Mouse (Mus musculus) lung, postnatal 0 days (tissue): ENCODE results near the gene Tm7sf2. TPM values are rescaled to one million over a fixed set of nuclear protein-coding genes. Genes with fewer than 3 reads are reported as not detected.

Experiments used
- ATAC-seq: fragments of 200-750 bp; cut with Nextera tagmentation; 2 replicates; pipeline ENCODE4 v1.8.0; 2017; ENCODE audit warnings: moderate library complexity
- DNase-seq: peaks from one replicate; pipeline ENCODE4 v3.0.0-alpha.2; 2016; ENCODE audit warnings: low spot score
- H3K27ac ChIP-seq: fragments of 300-500 bp; sonication (generic); 2 replicates; pipeline ENCODE4 v1.5.1; 2014; ENCODE audit warnings: antibody characterized with exemption, mild to moderate bottlenecking, low read length, mixed read lengths
- H3K27me3 ChIP-seq: fragments of 300-500 bp; sonication (generic); replicated peaks from 2 replicates; pipeline ENCODE4 v1.6.1; 2014; ENCODE audit warnings: low read length, mixed read lengths; ENCODE audit not compliant: insufficient read depth
- H3K36me3 ChIP-seq: fragments of 300-500 bp; sonication (generic); 2 replicates; pipeline ENCODE4 v1.6.1; 2014; ENCODE audit warnings: low read length, mixed read lengths; ENCODE audit not compliant: insufficient read depth
- H3K4me1 ChIP-seq: fragments of 300-500 bp; sonication (generic); 2 replicates; pipeline ENCODE4 v1.6.1; 2014; ENCODE audit warnings: antibody characterized with exemption, low read depth, low read length, mixed read lengths; ENCODE audit not compliant: insufficient read depth
- H3K4me2 ChIP-seq: fragments of 300-500 bp; sonication (generic); replicated peaks from 2 replicates; pipeline ENCODE4 v1.6.1; 2014; ENCODE audit warnings: low read depth, mild to moderate bottlenecking, low read length, moderate library complexity, mixed read lengths
- H3K4me3 ChIP-seq: fragments of 300-500 bp; sonication (generic); 2 replicates; pipeline ENCODE4 v1.5.1; 2014; ENCODE audit warnings: low read depth, low read length
- H3K9ac ChIP-seq: fragments of 300-500 bp; sonication (generic); replicated peaks from 2 replicates; pipeline ENCODE4 v1.6.1; 2014; ENCODE audit warnings: low read depth, mild to moderate bottlenecking
- H3K9me3 ChIP-seq: fragments of 300-500 bp; sonication (generic); 2 replicates; pipeline ENCODE4 v1.6.1; 2016; ENCODE audit warnings: low read length, mixed read lengths
- CTCF ChIP-seq: IDR thresholded peaks from 2 replicates; pipeline ENCODE4 v1.5.1; 2016; ENCODE audit warnings: antibody characterized with exemption, mild to moderate bottlenecking
- EP300 ChIP-seq: IDR thresholded peaks from 2 replicates; pipeline ENCODE4 v1.6.1; 2016; ENCODE audit warnings: antibody characterized with exemption, mild to moderate bottlenecking, control low read depth
- WGBS: fragments of 180-500 bp; shearing (Covaris S2); extraction: QIAGEN DNeasy Blood & Tissue Kit; methylation state at CpG from one replicate; pipeline ENCODE4 v1.1.7; 2014; 5-methylcytosine and 5-hydroxymethylcytosine counted together
- polyA plus RNA-seq: library from polyadenylated mRNA; unstranded; fragments of >200 nt; fragmentation: Nextera tagmentation; extraction: Ambion mirVana; gene quantifications from 2 replicates; pipeline ENCODE4 v1.2.1, GENCODE M21; 2015

The Tm7sf2 gene
- polyA plus RNA-seq, 1 experiment from 2014 or later, result 9.5 TPM

- no peak for TF ChIP-seq CTCF
- no peak for TF ChIP-seq EP300
- Histone ChIP-seq H3K4me1 (no peaks in the 10 kb centered on the region), H3K9me3 (no peaks in the 10 kb centered on the region), H3K4me2 (no peak overlapping the region), H3K27ac (no peak overlapping the region), H3K4me3 (no peak overlapping the region), H3K27me3 (no peaks in the 10 kb centered on the region), H3K9ac (no peak overlapping the region), H3K36me3 (no peaks in the 10 kb centered on the region)
- DNase-seq (no peak), ATAC-seq (no peak)
Measured at GRCm38 (mm10) chr19:6040002-6040401, 28.2 kb downstream of the Tm7sf2 start.

GRCm38 (mm10) chr19:6038326-6038725 lies 29.8 kb downstream of the Tm7sf2 start:
- no peak for TF ChIP-seq EP300
- no peak for TF ChIP-seq CTCF
- Histone ChIP-seq H3K4me3 (no peak overlapping the region), H3K27me3 (no peaks in the 10 kb centered on the region), H3K27ac (no peak overlapping the region), H3K4me1 (no peaks in the 10 kb centered on the region), H3K4me2 (no peak overlapping the region), H3K9ac (no peak overlapping the region), H3K9me3 (no peaks in the 10 kb centered on the region), H3K36me3 (no peaks in the 10 kb centered on the region)
- WGBS, result 73% methylated on average over 7 of the region's 7 CpGs
- DNase-seq (no peak), ATAC-seq (no peak)

DNA sequence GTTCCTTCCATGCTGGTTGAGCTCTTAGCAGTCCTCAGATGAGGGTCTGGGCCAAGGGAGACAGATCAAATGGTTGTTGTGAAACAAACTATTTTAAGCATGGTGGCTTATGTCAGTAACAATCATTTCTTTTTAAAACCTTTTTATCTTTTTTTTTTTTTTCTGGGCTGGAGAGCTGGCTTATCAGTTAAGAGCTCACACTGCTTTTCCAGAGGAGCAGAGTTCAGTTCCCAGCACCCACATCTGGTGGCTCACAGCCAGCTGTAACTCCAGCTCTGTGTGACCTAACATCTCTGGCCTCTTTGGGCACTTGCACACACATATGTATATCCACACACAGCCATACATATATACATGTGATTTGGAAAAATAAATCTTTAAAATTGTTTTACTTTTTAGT lies 30.5 kb downstream of the Tm7sf2 start:
- DNase-seq, result no peak
- ATAC-seq, result no peak
- H3K9ac ChIP-seq, result no peak overlapping the region
- H3K27ac ChIP-seq, result no peak overlapping the region
- H3K4me1 ChIP-seq, result no peaks in the 10 kb centered on the region
- H3K27me3 ChIP-seq, result no peaks in the 10 kb centered on the region
- no peaks in the 10 kb centered on the region for H3K9me3 ChIP-seq
- H3K36me3 ChIP-seq, result no peaks in the 10 kb centered on the region
- TF ChIP-seq EP300, result no peak
- TF ChIP-seq CTCF, result no peak
- H3K4me3 ChIP-seq, result no peak overlapping the region
- no peak overlapping the region for H3K4me2 ChIP-seq

- Histone ChIP-seq H3K9ac (no peak overlapping the region), H3K36me3 (no peaks in the 10 kb centered on the region), H3K27me3 (no peaks in the 10 kb centered on the region), H3K27ac (no peak overlapping the region), H3K9me3 (no peaks in the 10 kb centered on the region), H3K4me2 (no peak overlapping the region), H3K4me3 (no peak overlapping the region), H3K4me1 (no peaks in the 10 kb centered on the region)
- DNase-seq, result no peak
- no peak for ATAC-seq
- 60% methylated on average over 9 of the region's 9 CpGs for WGBS
- TF ChIP-seq EP300, result no peak
- TF ChIP-seq CTCF, result no peak
Measured at GRCm38 (mm10) chr19:6035966-6036585, 32.1 kb downstream of the Tm7sf2 start.

- H3K4me1 ChIP-seq, result no peaks in the 10 kb centered on the region
- no peak for DNase-seq
- H3K9me3 ChIP-seq, result no peaks in the 10 kb centered on the region
- no peaks in the 10 kb centered on the region for H3K36me3 ChIP-seq
- H3K4me2 ChIP-seq, result no peak overlapping the region
- no peaks in the 10 kb centered on the region for H3K27me3 ChIP-seq
- WGBS, result 67% methylated on average over 14 of the region's 14 CpGs
- H3K9ac ChIP-seq, result no peak overlapping the region
- no peak overlapping the region for H3K4me3 ChIP-seq
- TF ChIP-seq CTCF, result no peak
- no peak for TF ChIP-seq EP300
- ATAC-seq, result no peak
- no peak overlapping the region for H3K27ac ChIP-seq
Measured at GRCm38 (mm10) chr19:6030520-6031280, 37.5 kb downstream of the Tm7sf2 start.

GRCm38 (mm10) chr19:6029426-6029825 lies 38.7 kb downstream of the Tm7sf2 start:
- WGBS, result 71% methylated on average over 9 of the region's 9 CpGs
- H3K4me1 ChIP-seq, result no peaks in the 10 kb centered on the region
- no peak for TF ChIP-seq EP300
- no peak for TF ChIP-seq CTCF
- no peak overlapping the region for H3K4me2 ChIP-seq
- H3K9ac ChIP-seq, result no peak overlapping the region
- H3K36me3 ChIP-seq, result no peaks in the 10 kb centered on the region
- no peaks in the 10 kb centered on the region for H3K9me3 ChIP-seq
- DNase-seq (no peak), ATAC-seq (no peak)
- no peak overlapping the region for H3K27ac ChIP-seq
- no peaks in the 10 kb centered on the region for H3K27me3 ChIP-seq
- no peak overlapping the region for H3K4me3 ChIP-seq
